Mouse (Mus musculus): Measurements from ENCODE around the gene Tbc1d17.
A peak's percentile ranks its signal among the peaks of the same experiment; 100 is the strongest.
"Not testable (repeated sequence)": the region's sequence is repeated elsewhere in the genome, so short reads cannot be mapped to it uniquely, and the experiment has no call there.

Tbc1d17 gene

DNA sequence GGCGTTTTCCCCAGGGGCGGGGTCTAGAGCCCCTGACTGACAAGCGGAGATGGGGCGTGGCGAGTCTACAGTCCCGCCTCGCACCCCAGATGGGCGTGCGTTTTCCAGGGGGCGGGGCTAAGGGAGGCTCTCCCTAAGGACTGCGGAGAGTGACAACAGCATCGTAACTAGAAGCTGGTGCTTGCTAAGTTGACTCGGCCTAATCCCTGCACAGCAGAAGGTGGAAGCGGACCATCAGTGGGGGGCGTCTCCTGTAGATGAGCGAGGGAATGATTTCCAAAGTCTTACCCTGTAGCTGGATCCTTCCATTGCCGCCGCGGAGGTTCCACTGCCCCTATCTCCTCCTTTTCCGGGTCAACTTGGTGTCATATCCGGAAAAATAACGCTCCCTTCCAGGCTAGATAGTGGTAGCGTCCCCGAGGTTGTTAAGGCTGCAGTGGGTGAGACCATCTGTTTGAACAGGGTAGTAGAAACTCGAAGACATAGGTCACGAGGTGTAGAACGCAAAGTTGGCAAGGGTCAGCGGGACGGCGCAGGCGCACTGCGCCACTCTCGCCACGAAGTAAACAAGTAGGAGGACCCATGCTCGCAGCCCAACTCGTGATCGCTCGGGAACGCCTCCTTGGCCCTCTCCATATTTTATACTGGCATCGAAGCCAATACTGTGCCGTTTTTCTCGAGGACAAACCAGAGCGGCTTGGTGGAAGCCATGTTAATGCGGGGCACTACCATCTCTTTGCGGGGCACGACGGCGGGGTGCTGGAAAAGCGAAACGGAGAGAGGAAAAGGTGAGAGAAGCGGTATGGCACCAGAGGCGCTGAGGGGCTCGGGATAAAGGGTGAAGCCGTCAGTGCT, at the start of gene Tbc1d17, which contains the start of gene Akt1s1:
Gene Tbc1d17 (minus strand): TSS at position 519 of the 855 bp plus-strand sequence.
Gene Akt1s1 (plus strand): TSS at position 431 of the 855 bp plus-strand sequence.
- DNase-seq (ENCODE audit: low spot score) = peak; percentile 95

- no peak for DNase-seq (ENCODE audit: low spot score)
Observed at GRCm38 (mm10) chr7:44898607-44899006, 49.7 kb upstream of the Tbc1d17 start.

DNA sequence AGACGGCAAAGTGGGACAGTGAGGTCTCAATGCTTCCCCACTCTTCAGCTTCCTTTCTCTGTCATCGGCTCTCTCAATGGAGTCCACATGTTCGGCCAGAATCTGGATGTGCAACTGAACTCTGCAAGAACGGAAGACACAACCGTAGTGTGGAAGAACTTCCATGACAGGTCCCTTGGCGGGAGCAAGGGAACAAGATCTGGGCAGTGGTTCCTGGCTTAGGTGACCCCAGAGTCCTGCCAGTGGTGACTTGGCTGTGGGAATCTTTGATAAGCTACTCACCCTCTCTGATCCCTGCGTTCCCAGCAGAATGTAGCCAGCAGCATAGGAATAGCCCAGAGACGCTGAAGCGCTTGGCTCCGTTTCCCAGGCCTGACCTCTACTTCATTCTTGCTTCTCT, 47.6 kb upstream of the Tbc1d17 start:
- DNase-seq (ENCODE audit: low spot score) = no peak

GRCm38 (mm10) chr7:44895593-44896434, 46.9 kb upstream of the Tbc1d17 start, which contains the start of gene Fuz:
TSS of gene Fuz (plus strand) at chr7:44896079.
- peak; percentile 47 for DNase-seq (ENCODE audit: low spot score)

DNA sequence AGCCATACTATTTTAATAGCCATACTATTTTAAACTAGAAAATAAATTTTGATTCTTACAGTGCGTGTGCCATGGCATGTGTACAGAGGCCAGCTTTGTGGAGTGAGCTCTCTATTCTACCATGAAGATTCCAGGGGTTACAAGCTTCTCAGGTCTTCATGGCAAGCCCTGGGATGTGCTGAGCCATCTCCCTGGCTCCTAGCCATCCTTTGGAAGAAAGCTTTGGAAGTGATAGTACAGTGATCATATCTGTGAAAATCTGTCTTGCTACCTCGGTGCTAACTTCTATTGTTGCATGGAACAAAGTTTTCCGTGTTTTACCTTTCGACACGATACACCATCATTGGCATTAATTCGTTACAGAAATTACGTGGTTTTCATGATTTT, 46.3 kb upstream of the Tbc1d17 start:
- DNase-seq (ENCODE audit: low spot score) = no peak

DNA sequence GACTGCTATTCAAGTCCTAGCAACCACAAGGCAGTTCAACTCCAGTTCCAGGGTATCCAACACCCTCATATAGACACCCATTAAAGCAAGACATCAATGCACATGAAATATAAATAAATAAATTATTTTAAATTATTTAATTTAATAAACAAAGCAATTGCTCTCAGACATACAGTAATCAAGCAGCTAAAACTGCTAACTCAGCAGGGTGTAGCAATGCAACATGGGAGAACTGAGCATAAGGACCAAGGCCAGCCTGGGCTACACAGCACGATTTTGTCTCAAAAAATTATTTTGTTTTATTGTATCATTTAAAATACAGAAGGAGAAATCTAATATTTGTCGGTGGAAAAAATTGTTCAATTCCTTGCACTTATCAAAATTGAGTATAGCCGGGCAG, 45.3 kb upstream of the Tbc1d17 start:
- no peak for DNase-seq (ENCODE audit: low spot score)

- DNase-seq (ENCODE audit: low spot score) = no peak
Observed at GRCm38 (mm10) chr7:44893197-44893596, 44.3 kb upstream of the Tbc1d17 start.

DNA sequence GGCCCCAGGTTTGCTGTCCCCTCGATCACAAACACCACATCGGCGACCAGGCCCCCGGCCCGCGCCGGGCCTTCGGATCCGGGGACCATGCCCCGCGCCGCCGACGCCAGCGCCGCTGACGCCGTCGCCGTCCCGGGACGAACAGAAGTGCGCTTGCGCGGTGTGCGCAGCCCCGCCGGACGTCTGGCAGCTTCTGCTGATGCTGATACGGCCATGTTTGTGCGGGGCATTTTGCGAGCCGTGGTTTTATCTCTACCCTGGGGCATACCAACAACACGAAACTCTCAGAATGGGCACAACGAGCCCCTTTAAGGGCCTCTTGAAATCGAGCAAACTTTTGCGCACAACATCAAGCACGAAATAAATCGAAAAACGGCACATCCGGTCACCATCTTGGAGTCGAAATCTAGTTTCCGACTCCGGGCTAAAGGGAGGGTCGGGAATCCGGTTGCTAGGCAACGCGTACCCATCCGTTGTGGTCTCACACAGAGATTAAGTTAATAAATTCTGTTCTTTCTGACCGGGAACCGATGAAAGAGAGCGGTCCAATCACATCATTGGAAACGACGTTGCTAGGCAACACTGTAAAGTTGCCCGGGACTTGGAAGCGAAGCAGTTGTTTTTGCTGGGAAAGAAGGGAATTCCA, 43.5 kb upstream of the Tbc1d17 start, which contains the start of gene Med25:
Gene Med25 (minus strand): TSS at position 437 of the 646 bp plus-strand sequence.
- DNase-seq (ENCODE audit: low spot score) = peak; percentile 56

- no peak for DNase-seq (ENCODE audit: low spot score)
Observed at GRCm38 (mm10) chr7:44891611-44892010, 42.7 kb upstream of the Tbc1d17 start.

GRCm38 (mm10) chr7:44890737-44891136, 41.9 kb upstream of the Tbc1d17 start:
- no peak for DNase-seq (ENCODE audit: low spot score)

DNA sequence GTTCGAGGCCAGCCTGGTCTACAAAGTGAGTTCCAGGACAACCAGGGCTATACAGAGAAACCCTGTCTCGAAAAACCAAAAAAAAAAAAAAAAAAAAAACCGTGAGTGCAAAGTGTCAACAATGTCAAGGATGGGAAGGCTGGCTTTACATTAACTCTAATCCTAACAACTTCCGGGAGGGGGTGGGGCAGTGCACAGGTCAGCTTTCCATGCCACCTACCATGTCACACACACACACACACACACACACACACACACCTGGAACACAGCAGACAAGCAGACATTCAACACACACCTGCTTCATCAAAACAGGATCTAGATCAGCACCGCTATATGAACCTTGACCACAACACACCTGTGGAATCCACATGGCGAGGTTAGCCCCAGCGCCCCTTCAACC, 41.3 kb upstream of the Tbc1d17 start:
- DNase-seq (ENCODE audit: low spot score) = no peak

GRCm38 (mm10) chr7:44888256-44889105, 39.6 kb upstream of the Tbc1d17 start:
- DNase-seq (ENCODE audit: low spot score) = no peak

DNA sequence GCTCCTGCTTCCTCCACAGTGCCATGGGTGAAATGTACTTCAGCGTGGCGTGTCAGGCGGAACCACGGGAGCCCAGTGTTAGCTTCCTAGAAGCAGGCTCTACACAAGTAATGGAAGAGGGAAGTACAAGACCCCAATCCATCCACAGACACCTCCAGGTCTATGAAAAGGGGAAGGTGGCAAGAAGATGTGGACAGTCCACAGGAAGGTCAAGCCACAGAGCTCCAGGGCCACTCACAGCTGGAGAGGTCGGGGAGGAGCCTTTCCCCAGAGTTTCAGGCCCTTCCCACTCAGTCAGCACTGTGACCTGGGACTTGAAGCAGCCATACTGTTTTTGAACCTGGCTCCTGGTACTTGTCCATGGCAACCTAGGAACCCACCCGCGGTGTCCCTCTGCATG, 38.1 kb upstream of the Tbc1d17 start:
- no peak for DNase-seq (ENCODE audit: low spot score)

DNA sequence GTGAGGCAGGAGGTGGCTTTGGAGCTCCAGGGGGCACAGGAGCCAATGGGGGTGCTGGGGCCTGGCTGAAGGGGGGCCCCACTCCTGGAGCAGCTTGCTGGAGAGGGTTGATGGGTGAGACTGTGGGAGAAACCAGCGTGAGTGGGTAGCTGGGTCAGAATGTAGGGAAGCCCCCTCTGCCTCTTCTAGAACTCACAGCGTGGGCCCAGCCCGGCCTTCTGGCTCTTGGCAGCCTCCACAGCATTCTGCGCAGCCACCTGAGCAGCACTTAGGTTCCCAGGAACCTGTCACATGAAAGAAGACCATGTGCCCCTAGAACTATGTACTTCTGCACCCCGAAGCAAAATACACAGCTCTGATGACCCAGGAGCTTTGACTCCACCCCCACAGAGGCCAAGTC, 35.8 kb upstream of the Tbc1d17 start:
- DNase-seq (ENCODE audit: low spot score) = no peak

DNA sequence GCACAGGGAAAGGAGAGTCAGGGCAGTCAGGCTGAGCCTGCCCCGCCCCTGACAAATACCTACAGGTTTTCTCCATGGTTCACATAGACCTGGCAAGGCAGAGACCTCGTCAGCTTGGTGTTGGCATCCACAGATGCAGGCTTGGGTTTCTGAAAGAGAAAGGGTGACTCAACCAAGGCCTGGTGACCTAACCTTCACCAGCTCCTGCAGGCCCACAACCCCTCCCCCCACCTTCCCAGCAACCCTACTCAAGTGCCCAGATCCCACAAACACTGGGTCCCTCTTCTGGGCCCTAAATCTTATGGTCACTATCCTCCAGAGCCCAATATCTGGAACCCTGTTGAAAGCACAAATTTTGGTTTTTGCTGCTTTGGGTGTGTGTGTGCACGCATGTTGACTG, 34.2 kb upstream of the Tbc1d17 start:
- no peak for DNase-seq (ENCODE audit: low spot score)

DNA sequence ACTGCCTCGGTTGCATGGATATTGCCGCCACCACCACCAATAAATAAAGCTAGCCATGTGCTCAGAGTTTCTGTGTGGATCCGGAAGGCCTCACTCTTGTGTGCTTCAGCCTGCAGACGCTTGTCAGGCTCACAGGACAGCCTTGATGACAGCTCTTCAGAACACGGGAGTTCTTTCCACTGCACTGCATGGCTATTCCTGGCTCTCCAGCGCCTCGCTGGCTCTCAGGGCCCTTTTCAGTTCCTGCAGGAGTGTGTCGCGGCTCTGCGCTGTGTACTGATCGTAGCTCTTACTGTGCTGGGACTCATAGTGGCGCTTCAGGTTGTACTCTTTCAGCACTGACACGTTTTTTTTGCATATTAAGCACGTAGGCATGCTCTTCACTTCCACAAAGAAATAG, 29.0 kb upstream of the Tbc1d17 start:
- DNase-seq (ENCODE audit: low spot score) = no peak

DNA sequence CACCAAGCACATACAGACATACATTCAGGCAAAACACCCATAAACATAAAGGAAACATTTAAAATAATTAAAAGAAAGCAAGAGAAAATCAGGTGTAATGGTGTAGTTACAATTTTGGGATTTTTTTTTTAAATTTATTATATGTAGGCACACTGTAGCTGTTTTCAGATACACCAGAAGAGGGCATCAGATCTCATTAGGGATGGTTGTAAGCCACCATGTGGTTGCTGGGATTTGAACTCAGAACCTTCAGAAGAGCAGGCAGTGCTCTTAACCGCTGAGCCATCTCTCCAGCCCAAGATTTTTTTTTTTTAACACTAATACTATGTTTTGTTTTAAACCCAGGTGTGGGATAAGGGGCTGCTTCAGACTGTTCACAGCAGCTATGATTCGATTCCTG, 22.9 kb upstream of the Tbc1d17 start:
- not testable (repeated sequence) for DNase-seq (ENCODE audit: low spot score)

DNA sequence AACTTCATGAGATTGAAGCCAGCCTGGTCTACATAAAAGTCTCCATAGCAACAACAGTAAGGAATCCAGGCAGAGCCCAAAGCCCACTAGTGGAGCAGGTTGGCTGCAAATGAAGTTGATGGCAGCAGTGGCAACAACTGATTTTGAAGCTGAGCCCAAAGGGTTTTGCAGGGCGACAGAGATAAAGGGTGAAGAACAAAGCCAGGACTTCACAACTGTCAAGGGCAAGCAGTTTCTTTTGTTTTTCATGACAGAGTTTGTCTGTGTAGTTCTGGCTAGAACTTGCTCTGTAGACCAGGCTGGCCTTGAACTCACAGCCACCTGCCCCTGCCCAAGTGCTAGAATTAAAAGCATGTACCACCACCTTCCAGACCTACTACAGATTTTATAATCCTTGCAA, 22.3 kb upstream of the Tbc1d17 start:
- no peak for DNase-seq (ENCODE audit: low spot score)

DNA sequence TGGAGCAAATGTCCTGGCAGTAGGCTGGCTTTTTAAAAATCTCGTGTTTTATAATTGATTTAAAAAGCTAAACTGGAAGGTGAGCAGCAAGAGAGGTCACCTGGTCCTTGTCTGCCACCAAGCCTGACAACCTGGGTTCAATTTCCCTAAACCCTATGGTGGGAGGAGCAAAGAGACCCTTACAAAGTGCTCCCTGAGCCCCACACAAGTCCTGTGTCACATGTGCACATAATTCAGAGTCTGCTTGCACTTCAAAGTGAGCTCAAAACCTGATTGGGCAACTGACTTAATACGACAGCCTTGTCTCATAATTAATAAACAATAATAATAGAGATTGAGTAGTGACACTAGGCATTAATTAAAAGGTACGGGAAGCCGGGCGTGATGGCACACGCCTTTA, 21.7 kb upstream of the Tbc1d17 start:
- no peak for DNase-seq (ENCODE audit: low spot score)

DNA sequence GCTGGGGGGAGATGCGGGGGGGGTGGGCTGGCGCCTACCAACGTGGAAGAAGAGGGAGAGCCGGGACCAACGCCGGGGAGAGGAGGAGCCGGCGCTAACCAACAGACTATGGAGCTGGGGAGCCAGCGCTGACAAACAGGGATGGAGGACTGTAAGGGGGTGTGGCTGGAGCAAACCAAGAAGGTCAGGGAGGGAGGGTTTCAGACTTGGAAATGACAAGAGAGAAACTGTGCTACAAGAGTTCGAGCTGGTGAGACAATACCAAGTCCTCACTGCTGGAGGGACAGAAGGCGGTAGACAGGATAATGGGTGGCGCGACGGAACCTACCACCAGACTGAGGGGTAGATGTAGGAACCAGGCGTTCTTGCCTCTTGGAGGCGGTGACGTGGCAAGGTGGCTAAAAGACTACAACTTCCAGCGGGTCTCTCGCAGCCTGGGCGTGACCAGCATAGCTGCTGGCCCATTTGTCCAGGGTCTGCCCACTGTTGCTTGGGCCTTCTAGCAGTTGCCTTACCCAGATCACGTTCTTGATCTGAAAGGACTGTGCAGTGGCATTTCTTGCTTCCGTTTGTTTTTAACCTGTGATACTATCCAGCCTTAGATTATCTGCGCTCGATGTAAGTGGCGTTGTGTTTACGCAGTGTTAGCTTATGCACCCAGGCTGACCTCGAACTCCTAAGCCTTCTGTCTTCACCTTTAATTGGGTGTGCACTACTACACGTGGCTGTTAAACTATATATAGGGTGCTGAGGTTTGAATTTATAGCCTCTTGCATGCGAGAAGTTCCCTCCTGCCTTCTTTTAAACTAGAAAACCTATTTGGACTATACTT, 21.0 kb upstream of the Tbc1d17 start, which contains the start of gene Ptov1:
Gene Ptov1 (minus strand): TSS at position 92 of the 832 bp plus-strand sequence.
- peak; percentile 65 for DNase-seq (ENCODE audit: low spot score)
